Mouse (Mus musculus) ovary, postnatal 10 days (tissue): ENCODE results near the gene Pdzd2.

Source experiments
- DNase-seq: peaks from one replicate; pipeline ENCODE4 v3.0.0; 2022; ENCODE audit warnings: low spot score

Gene Pdzd2

GRCm38 (mm10) chr15:12310676-12311075 is 429.0 kb downstream of the Pdzd2 start:
- no peak for DNase-seq
